Mouse (Mus musculus): Measurements from ENCODE around the gene Rbbp9. TPM values are rescaled to one million over a fixed set of nuclear protein-coding genes. Genes with fewer than 3 reads are reported as not detected.
A peak's percentile ranks its signal among the peaks of the same experiment; 100 is the strongest.

The Rbbp9 gene
- polyA plus RNA-seq, 1 experiment from 2014 or later: 43.2 TPM

DNA sequence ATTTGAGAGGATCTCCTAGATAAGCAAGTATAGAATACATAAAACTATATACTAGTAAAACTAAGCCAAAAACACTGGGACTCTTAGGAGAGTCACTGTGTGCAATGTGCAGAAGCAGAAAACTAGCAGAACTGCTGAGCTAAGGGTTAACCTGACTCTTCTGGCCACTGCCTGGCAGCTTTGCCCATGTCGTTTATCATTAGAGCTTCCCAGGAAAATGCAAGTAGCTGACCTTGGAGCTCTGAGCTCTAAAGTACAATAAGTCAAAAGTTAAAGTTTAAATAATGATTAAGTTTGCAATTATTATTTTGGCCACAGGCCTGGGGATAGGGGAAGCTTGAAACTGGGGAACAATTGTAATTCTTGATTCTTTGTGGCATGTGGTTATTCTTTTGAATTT lies 5.2 kb downstream of the Rbbp9 start:
- Histone ChIP-seq H3K4me3 (no peak overlapping the region), H3K27me3 (no peaks in the 10 kb centered on the region), H3K4me2 (no peak overlapping the region), H3K9me3 (replicated peaks) (no peaks in the 10 kb centered on the region), H3K9ac (no peak overlapping the region), H3K27ac (peak overlapping the region; percentile 92), H3K36me3 (peaks cover 25% of the 10 kb centered on the region), H3K4me1 (replicated peaks) (peaks cover 35% of the 10 kb centered on the region)
- 19% methylated on average over 1 of the region's 1 CpGs for WGBS
- ATAC-seq (replicated peaks; ENCODE audit: insufficient number of reproducible peaks, insufficient read depth, low FRiP score, low read depth): no peak

DNA sequence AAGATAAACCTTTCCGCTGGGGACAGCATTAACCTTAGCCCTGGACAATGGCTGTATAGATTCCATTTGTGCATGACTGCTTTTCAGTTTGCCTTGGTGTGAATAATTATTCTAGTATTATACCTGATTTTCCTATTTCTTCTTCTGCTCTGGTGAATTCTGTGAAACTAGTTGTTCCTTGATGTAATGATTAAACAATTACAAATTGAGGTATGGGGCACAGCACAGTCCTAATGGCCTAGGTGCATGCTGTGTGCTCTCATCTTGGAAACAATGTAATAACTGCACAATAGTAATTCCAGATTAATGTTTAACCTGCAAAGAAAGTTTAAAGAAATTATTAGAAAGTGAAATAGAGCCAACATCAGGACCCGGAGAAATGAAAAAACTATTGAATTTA lies 5.6 kb downstream of the Rbbp9 start:
- peak overlapping the region; percentile 18; the same call in 1 of the 2 replicates for H3K4me2 ChIP-seq
- H3K36me3 ChIP-seq: peaks cover 27% of the 10 kb centered on the region
- ATAC-seq (replicated peaks; ENCODE audit: insufficient number of reproducible peaks, insufficient read depth, low FRiP score, low read depth): no peak
- H3K27me3 ChIP-seq: no peaks in the 10 kb centered on the region
- H3K4me3 ChIP-seq: no peak overlapping the region
- peaks cover 35% of the 10 kb centered on the region for H3K4me1 ChIP-seq (replicated peaks)
- H3K9me3 ChIP-seq (replicated peaks): no peaks in the 10 kb centered on the region
- 52% methylated on average over 2 of the region's 2 CpGs for WGBS
- H3K9ac ChIP-seq: no peak overlapping the region
- H3K27ac ChIP-seq: peak overlapping the region; percentile 92

DNA sequence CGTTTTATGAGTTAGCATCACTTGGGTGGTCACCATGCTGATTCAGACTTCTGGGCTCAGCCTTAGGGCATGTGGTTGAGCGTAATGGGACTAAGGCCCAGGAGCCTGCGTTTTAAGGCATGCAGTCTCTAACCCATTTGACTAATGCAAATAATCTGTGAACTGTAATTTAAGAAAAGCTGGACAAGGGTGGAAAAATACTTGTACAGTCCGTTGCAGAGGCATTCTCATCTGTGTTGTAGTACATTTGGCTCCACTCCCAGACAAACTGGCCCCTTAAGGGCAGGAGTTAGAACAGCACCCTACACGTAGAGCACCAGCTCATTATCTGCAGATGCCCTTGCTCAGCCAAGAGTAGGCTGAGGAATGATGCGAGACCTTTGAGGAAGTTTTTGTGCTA lies 6.0 kb downstream of the Rbbp9 start:
- H3K27me3 ChIP-seq: no peaks in the 10 kb centered on the region
- H3K4me2 ChIP-seq: peak overlapping the region; percentile 18
- peaks cover 32% of the 10 kb centered on the region for H3K4me1 ChIP-seq (replicated peaks)
- no peaks in the 10 kb centered on the region for H3K9me3 ChIP-seq (replicated peaks)
- H3K4me3 ChIP-seq: no peak overlapping the region
- H3K9ac ChIP-seq: no peak overlapping the region
- WGBS: 44% methylated on average over 6 of the region's 6 CpGs
- peak overlapping the region; percentile 92 for H3K27ac ChIP-seq
- peak; percentile 90 for ATAC-seq (replicated peaks; ENCODE audit: insufficient number of reproducible peaks, insufficient read depth, low FRiP score, low read depth)
- peaks cover 31% of the 10 kb centered on the region for H3K36me3 ChIP-seq

- no peaks in the 10 kb centered on the region for H3K27me3 ChIP-seq
- no peak overlapping the region for H3K4me2 ChIP-seq
- H3K9me3 ChIP-seq (replicated peaks): no peaks in the 10 kb centered on the region
- WGBS: 65% methylated on average over 6 of the region's 6 CpGs
- H3K9ac ChIP-seq: no peak overlapping the region
- peak; percentile 25; the same call in 1 of the 2 replicates for ATAC-seq (replicated peaks; ENCODE audit: insufficient number of reproducible peaks, insufficient read depth, low FRiP score, low read depth)
- peaks cover 32% of the 10 kb centered on the region for H3K4me1 ChIP-seq (replicated peaks)
- peaks cover 41% of the 10 kb centered on the region for H3K36me3 ChIP-seq
- H3K27ac ChIP-seq: peak overlapping the region; percentile 92
- no peak overlapping the region for H3K4me3 ChIP-seq
Observed at GRCm38 (mm10) chr2:144543670-144544069, 7.0 kb downstream of the Rbbp9 start.

DNA sequence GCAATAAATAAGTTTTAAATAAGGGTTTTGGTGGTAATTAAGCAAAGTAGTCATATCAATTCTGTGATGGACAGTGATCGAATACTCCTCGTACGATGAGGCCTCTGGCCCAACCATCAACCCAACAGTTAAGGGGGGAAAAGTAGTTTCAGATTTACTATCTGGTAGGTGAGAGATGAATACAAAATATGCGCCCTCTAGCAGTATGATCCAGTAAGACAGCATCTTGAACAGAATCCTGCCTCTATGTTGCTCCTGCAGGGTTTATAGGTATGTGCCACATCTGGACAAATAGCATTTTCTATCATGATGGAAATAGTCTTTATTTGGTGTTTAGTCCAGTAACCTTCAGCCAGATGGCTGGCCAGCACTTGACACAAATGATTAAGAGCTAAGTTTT lies 9.4 kb downstream of the Rbbp9 start:
- no peak overlapping the region for H3K4me2 ChIP-seq
- no peaks in the 10 kb centered on the region for H3K27me3 ChIP-seq
- H3K9ac ChIP-seq: no peak overlapping the region
- H3K4me1 ChIP-seq (replicated peaks): peaks cover 26% of the 10 kb centered on the region
- peaks cover 52% of the 10 kb centered on the region for H3K36me3 ChIP-seq
- no peak overlapping the region for H3K27ac ChIP-seq
- no peak overlapping the region for H3K4me3 ChIP-seq
- WGBS: 88% methylated on average over 4 of the region's 4 CpGs
- H3K9me3 ChIP-seq (replicated peaks): no peaks in the 10 kb centered on the region
- no peak for ATAC-seq (replicated peaks; ENCODE audit: insufficient number of reproducible peaks, insufficient read depth, low FRiP score, low read depth)

DNA sequence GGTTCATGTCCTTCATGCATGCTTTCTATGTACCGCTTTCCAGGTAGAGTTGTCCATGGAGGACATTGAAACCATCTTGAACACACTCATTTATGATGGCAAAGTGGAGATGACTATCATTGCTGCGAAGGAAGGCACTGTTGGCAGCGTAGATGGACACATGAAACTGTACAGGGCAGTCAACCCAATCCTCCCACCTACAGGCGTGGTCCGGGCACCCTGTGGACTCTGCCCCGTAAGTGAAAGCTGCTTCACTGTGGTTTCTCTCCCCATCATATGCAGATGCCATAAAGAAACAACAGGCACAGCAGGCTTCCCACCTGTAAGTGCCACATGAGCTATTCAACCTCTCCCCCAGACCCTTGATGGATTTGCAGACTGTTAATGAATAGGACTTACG lies 13.5 kb downstream of the Rbbp9 start:
- Histone ChIP-seq H3K4me1 (replicated peaks) (no peaks in the 10 kb centered on the region), H3K4me2 (no peak overlapping the region), H3K9me3 (replicated peaks) (no peaks in the 10 kb centered on the region), H3K9ac (no peak overlapping the region), H3K36me3 (peaks cover 80% of the 10 kb centered on the region), H3K27me3 (no peaks in the 10 kb centered on the region), H3K4me3 (no peak overlapping the region), H3K27ac (no peak overlapping the region)
- WGBS: 95% methylated on average over 7 of the region's 7 CpGs
- no peak for ATAC-seq (replicated peaks; ENCODE audit: insufficient number of reproducible peaks, insufficient read depth, low FRiP score, low read depth)

DNA sequence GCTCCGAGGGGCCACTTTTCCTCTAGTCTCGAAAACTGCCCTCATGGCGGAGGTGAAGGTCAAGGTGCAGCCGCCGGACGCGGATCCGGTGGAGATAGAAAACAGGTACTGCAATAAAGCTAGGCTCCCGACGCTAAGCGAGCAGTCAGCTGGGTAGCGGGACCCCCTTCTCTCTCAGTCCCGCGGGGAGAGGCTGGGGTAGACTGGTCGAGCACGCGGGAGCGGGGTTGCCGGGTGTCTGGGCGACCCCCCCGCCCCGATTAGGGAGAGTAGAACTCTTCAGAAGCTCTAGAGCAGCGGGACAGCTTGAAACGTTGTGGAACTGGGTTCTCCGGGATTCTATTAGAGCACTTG lies 22.9 kb downstream of the Rbbp9 start:
- Histone ChIP-seq H3K9ac (peak overlapping the region; percentile 82), H3K27me3 (peaks cover 16% of the 10 kb centered on the region), H3K9me3 (replicated peaks) (no peaks in the 10 kb centered on the region), H3K4me1 (replicated peaks) (peaks cover 14% of the 10 kb centered on the region), H3K4me2 (peak overlapping the region; percentile 73), H3K27ac (peak overlapping the region; percentile 86), H3K4me3 (peak overlapping the region; percentile 81), H3K36me3 (peaks cover 22% of the 10 kb centered on the region)
- ATAC-seq (replicated peaks; ENCODE audit: insufficient number of reproducible peaks, insufficient read depth, low FRiP score, low read depth): peak; percentile 47
- WGBS: 0% methylated on average over 25 of the region's 25 CpGs

DNA sequence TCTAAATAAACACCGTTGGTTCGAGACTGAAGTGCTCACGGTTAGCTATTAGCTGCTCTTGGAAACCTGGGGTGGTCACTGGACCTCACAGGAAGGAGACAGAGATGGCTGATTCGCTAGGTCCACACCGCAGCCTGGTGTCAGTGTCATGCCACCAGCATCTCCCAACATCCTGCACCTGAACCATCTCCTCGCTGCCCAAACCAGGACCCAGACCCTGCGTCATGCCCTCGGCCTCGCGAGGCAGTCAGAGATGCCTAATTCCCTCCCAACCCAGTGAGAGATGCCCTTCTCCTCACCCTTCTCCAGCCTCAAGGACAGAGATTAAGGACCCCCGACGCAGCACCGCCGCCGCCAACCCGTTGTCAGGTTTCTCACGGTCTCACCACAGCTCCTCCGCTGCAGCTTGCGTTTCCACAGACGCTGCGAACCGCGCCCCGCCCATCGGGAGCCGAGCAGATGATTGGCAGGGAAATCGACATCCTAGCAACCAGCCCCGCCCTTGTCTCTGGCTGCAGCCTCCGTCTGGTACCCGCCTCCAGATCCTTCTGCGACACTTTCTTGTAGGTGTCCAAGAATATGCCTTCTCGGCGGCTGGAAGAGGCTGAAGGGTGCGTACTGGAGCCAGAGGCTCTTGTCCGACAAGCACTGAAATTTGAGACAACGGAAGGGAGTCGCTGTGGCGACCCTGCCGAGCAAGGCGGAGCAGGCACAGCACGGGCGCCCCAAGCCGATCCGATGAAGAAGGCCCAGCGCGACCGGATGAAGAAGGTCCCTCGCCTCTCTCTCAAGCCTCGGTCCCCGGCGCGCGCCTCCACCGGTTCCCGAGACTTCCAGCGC lies 23.5 kb downstream of the Rbbp9 start, which contains the start of the genes Dzank1 and Polr3f:
Gene Dzank1, minus strand, starts transcription at position 434 of the 840 bp plus-strand sequence.
Gene Polr3f, plus strand, starts transcription at position 738 of the 840 bp plus-strand sequence.
- peak within 1 kb of the TSS; percentile 86 for H3K27ac ChIP-seq
- H3K4me3 ChIP-seq: peak within 1 kb of the TSS; percentile 81
- peak; percentile 96 for ATAC-seq (replicated peaks; ENCODE audit: insufficient number of reproducible peaks, insufficient read depth, low FRiP score, low read depth)
- peak within 1 kb of the TSS; percentile 73 for H3K4me2 ChIP-seq
- H3K9me3 ChIP-seq (replicated peaks): no peaks in the 10 kb centered on the region
- H3K36me3 ChIP-seq: peaks cover 19% of the 10 kb centered on the region
- H3K9ac ChIP-seq: peak within 1 kb of the TSS; percentile 82
- 1% methylated on average over 56 of the region's 56 CpGs for WGBS
- peaks cover 16% of the 10 kb centered on the region for H3K27me3 ChIP-seq
- peaks cover 14% of the 10 kb centered on the region for H3K4me1 ChIP-seq (replicated peaks)

DNA sequence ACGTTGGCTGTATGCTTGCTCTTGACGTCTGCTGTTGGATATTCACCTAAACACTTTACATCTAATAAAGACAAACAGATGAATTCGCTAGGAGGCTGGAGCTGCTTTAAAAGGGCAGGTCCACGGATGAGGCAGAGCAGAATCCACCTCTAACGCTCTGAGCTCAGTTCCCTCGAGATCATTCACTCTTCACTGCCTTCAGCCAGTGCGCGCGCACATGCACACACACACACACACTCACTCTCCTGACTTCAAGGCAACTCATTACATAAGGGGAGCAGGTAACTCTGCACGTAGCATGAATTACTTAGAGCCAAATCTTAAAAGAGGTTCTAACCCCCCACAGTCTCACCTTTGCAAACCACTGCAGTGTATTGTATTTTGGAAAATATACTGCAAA lies 24.8 kb downstream of the Rbbp9 start:
- no peak overlapping the region for H3K4me3 ChIP-seq
- peaks cover 16% of the 10 kb centered on the region for H3K27me3 ChIP-seq
- no peak overlapping the region for H3K9ac ChIP-seq
- no peak overlapping the region for H3K4me2 ChIP-seq
- no peak overlapping the region for H3K27ac ChIP-seq
- peaks cover 14% of the 10 kb centered on the region for H3K4me1 ChIP-seq (replicated peaks)
- WGBS: 57% methylated on average over 10 of the region's 10 CpGs
- peaks cover 9% of the 10 kb centered on the region; the same call in 1 of the 2 replicates for H3K36me3 ChIP-seq
- no peaks in the 10 kb centered on the region for H3K9me3 ChIP-seq (replicated peaks)
- ATAC-seq (replicated peaks; ENCODE audit: insufficient number of reproducible peaks, insufficient read depth, low FRiP score, low read depth): no peak

DNA sequence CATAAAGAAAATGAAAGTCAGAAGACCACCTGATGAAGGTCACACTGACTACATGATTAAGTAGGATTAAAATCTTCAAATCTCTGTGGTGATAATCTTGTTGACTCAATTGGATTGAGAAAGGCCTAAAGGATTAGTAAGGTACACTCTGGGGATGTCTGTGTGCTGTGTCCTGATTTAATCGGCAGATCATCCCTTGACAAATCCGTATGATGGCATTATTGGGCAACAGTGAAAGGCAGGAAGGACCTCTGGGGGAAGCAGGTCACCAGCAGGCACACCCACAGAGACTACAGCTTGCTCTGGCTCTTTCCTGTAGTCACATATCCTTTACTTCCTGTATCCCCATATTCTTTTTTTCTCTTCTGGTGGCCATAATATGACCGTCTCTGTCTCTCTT lies 30.9 kb downstream of the Rbbp9 start:
- Histone ChIP-seq H3K27ac (no peak overlapping the region), H3K9me3 (replicated peaks) (no peaks in the 10 kb centered on the region), H3K27me3 (0 out of 2 replicates have a peak, but pooled peaks cover under 1% of the 10 kb centered on the region)

GRCm38 (mm10) chr2:144514619-144515018 lies 36.0 kb downstream of the Rbbp9 start:
- no peak overlapping the region for H3K4me3 ChIP-seq
- 79% methylated on average over 3 of the region's 3 CpGs for WGBS

More for the DNA sequence above, 30.9 kb downstream of the Rbbp9 start:
- no peak for ATAC-seq (replicated peaks; ENCODE audit: insufficient number of reproducible peaks, insufficient read depth, low FRiP score, low read depth)
- whole genome bisulfite sequencing: 63% methylated on average over 3 of the region's 3 CpGs
- Histone ChIP-seq H3K9ac (no peak overlapping the region), H3K36me3 (no peaks in the 10 kb centered on the region), H3K4me3 (no peak overlapping the region), H3K4me2 (no peak overlapping the region), H3K4me1 (replicated peaks) (no peaks in the 10 kb centered on the region)

GRCm38 (mm10) chr2:144502134-144502533 lies 48.5 kb downstream of the Rbbp9 start:
- WGBS: 82% methylated on average over 6 of the region's 6 CpGs
- ATAC-seq (replicated peaks; ENCODE audit: insufficient number of reproducible peaks, insufficient read depth, low FRiP score, low read depth): no peak
- no peaks in the 10 kb centered on the region for H3K36me3 ChIP-seq
- H3K27ac ChIP-seq: no peak overlapping the region
- no peak overlapping the region for H3K9ac ChIP-seq
- no peak overlapping the region for H3K4me2 ChIP-seq
- H3K4me3 ChIP-seq: no peak overlapping the region
- no peaks in the 10 kb centered on the region for H3K9me3 ChIP-seq (replicated peaks)
- H3K4me1 ChIP-seq (replicated peaks): no peaks in the 10 kb centered on the region
- no peaks in the 10 kb centered on the region for H3K27me3 ChIP-seq

More at GRCm38 (mm10) chr2:144514619-144515018, 36.0 kb downstream of the Rbbp9 start:
- no peaks in the 10 kb centered on the region for H3K36me3 ChIP-seq
- H3K4me2 ChIP-seq: no peak overlapping the region
- H3K27me3 ChIP-seq: no peaks in the 10 kb centered on the region
- ATAC-seq (replicated peaks; ENCODE audit: insufficient number of reproducible peaks, insufficient read depth, low FRiP score, low read depth): no peak
- no peak overlapping the region for H3K9ac ChIP-seq
- no peak overlapping the region for H3K27ac ChIP-seq
- no peaks in the 10 kb centered on the region for H3K9me3 ChIP-seq (replicated peaks)
- no peaks in the 10 kb centered on the region for H3K4me1 ChIP-seq (replicated peaks)
